8 mouse cellular contexts compared by ENCODE assay signal in genomic region chr6:99388741-99389675, GRCm38 (mm10).
A peak's percentile ranks its signal among the peaks of the same experiment; 100 is the strongest.
DNase-seq lines count a peak whose midpoint lies in the region; ATAC-seq and TF ChIP-seq lines count a peak whose summit lies in the region.

No protein-coding gene starts in this region.

- no peaks in the 10 kb centered on the region for H3K36me3 ChIP-seq in E14TG2a.4 (ENCODE audit: insufficient read depth, low read length)
- H3K36me3 ChIP-seq in heart, embryonic 10.5 days = peaks cover 3% of the 10 kb centered on the region; the same call in 1 of the 2 replicates
- 0 out of 2 replicates have a peak, but pooled peaks cover 5% of the 10 kb centered on the region for H3K36me3 ChIP-seq in liver, embryonic 15.5 days (replicated peaks)

- peak; percentile 31; the same call in 1 of the 2 replicates for ATAC-seq in liver, embryonic 15.5 days (ENCODE audit: insufficient read depth)
- no peak for ATAC-seq in erythroblast, adult 5-6 weeks (replicated peaks; ENCODE audit: low FRiP score, poor library complexity, severe bottlenecking)

- WGBS in heart, embryonic 10.5 days = 61% methylated on average over 19 of the region's 19 CpGs
- 21% methylated on average over 19 of the region's 19 CpGs for WGBS in liver, embryonic 15.5 days (ENCODE audit: insufficient replicate concordance)

- TF ChIP-seq CTCF in E14TG2a.4 (conservative IDR thresholded peaks at IDR 0.05; ENCODE audit: low read length) = no peak

- no peak overlapping the region for H3K9ac ChIP-seq in liver, embryonic 15.5 days

- H3K4me1 ChIP-seq in E14TG2a.4 (replicated peaks; ENCODE audit: low read depth, low read length) = peaks cover 61% of the 10 kb centered on the region
- H3K4me1 ChIP-seq in heart, embryonic 10.5 days = peaks cover 35% of the 10 kb centered on the region
- peaks cover 17% of the 10 kb centered on the region; the same call in 1 of the 2 replicates for H3K4me1 ChIP-seq in liver, embryonic 15.5 days (replicated peaks)

- H3K4me2 ChIP-seq in liver, embryonic 15.5 days = no peak overlapping the region; the same call in 1 of the 2 replicates

- peak overlapping the region; percentile 43 for H3K4me3 ChIP-seq in E14TG2a.4 (replicated peaks; ENCODE audit: low read length)
- H3K4me3 ChIP-seq in heart, embryonic 10.5 days = no peak overlapping the region
- no peak overlapping the region for H3K4me3 ChIP-seq in liver, embryonic 15.5 days (replicated peaks)

- peak overlapping the region; percentile 65 for H3K27ac ChIP-seq in heart, embryonic 10.5 days
- peak overlapping the region; percentile 62 for H3K27ac ChIP-seq in liver, embryonic 15.5 days (replicated peaks)

- peaks cover 11% of the 10 kb centered on the region; the same call in 1 of the 2 replicates for H3K27me3 ChIP-seq in E14TG2a.4 (ENCODE audit: insufficient read depth, low read length)
- H3K27me3 ChIP-seq in heart, embryonic 10.5 days (ENCODE audit: insufficient read depth, poor library complexity, severe bottlenecking) = no peaks in the 10 kb centered on the region
- no peaks in the 10 kb centered on the region for H3K27me3 ChIP-seq in liver, embryonic 15.5 days

- DNase-seq in adrenal gland, postnatal 14 days = peak; percentile 17
- no peak for DNase-seq in adrenal gland, adult 18-20 months (ENCODE audit: low spot score in 2 of 2)
- no peak for DNase-seq in heart, embryonic 10.5 days (ENCODE audit: low spot score)
- peak; percentile 31 to 33 for DNase-seq in spleen, postnatal 14 days (ENCODE audit: low spot score in 2 of 2)
- no peak for DNase-seq in testis, postnatal 14 days (ENCODE audit: low spot score)

- H3K9me3 ChIP-seq in E14TG2a.4 (ENCODE audit: low read length) = 0 out of 2 replicates have a peak, but pooled peaks cover 5% of the 10 kb centered on the region
- no peaks in the 10 kb centered on the region for H3K9me3 ChIP-seq in heart, embryonic 10.5 days
- H3K9me3 ChIP-seq in liver, embryonic 15.5 days (replicated peaks) = no peaks in the 10 kb centered on the region

Comparison
In these comparisons a context has a peak if more than half of its experiments do, and no peak if none do; other contexts are left out.
1. DNase-seq: peak in adrenal gland, postnatal 14 days (single experiment) and spleen, postnatal 14 days (2 of 2); none in adrenal gland, adult 18-20 months (0 of 2), heart, embryonic 10.5 days (single experiment) and testis, postnatal 14 days (single experiment).